Mouse (Mus musculus) retina, postnatal 1 day (tissue): ENCODE results near the gene Unc13d.

Experiments
- DNase-seq: peaks from one replicate; pipeline ENCODE4 v3.0.0-alpha.2; 2012

Gene Unc13d

DNA sequence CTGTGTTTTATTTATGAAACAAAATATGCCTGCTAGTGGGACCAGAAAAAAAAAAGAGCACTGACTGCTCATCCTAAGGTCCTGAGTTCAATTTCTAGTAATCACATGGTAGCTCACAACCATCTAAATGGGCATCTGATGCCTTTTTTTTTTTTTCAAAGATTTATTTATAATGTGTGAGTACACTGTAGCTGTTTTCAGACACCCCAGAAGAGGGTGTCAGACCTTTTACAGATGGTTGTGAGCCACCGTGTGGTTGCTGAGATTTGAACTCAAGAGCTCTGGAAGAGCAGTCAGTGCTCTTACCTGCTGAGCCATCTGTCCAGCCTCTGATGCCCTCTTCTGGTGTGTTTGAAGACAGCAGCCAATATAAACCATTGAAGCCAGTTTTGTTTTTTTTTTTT, 57.2 kb downstream of the Unc13d start:
- DNase-seq: peak; percentile 55

DNA sequence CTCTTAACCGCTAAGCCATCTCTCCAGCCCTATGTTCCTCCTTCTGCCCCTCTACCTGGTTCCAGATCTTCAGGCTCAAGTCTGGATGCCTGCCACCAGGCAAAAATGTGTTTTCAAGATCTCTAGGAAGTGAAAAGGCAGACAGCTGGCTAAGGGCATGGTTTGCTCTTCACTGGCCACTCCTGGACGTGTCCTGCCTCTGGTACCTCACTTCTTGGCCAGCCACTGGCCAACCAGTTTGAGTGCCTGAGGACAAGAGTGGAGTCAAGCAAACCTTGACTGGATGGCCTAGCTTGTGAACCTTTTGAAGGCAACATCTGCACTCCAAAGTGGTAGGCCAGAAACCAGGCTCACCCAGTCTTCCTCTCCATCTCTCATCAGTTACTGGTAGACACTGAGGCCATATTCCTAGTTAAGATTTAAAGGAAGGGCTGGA, 57.8 kb downstream of the Unc13d start:
- peak; percentile 68 for DNase-seq

DNA sequence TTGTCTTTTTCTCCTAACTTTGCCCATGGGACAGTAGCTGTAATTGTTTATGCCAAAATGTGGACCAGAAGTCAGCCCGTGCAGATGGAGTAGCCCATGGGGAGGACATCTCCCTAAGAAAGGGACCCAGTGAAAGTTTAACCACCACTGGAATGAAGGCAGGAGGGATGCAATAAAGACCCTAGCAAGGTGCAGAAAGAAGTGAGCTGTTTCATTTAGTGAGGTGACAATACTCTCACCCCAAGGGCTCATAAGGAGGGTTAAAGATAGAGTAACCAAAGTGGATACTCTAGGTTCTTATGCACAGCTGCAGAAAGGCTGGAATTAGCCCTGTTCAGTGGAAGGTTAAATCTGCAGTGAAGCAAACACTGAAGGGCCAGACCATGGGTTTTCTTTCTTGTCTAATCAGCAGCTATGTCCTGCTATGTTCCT, 58.4 kb downstream of the Unc13d start:
- peak; percentile 42 for DNase-seq

DNA sequence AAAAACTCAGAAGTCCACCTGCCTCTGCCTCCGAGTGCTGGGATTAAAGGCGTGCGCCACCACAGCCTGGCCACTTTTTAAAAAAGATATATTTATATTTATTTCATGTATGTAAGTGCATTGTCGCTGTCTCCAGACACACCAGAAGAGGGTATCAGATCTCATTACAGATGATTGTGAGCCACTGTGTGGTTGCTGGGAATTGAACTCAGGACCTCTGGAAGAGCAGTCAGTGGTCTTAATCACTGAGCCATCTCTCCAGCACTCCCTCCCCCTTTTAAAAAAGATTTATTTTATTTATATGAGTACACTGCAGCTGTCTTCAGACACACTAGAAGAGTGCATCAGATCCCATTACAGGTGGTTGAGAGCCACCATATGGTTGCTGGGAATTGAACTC, 58.9 kb downstream of the Unc13d start:
- DNase-seq: peak; percentile 32

DNA sequence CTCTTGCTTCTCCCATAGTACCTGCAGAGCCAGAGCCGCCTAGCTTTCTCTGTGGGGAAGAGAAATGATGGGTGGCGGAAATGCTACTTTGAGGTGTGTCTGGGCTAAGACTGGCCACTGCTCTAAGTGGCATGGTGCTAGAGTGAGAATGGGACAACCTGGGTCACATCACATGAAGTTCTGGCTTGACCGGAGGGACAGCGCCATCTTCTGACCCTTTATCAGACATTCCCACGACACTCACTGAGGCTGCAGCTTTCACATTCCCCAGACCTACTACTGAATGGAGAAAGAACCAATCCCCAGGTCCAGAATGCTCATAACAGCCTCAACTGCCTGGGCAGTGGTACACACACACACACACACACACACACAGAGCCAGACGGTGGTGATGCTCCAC, 59.7 kb downstream of the Unc13d start:
- peak; percentile 80 for DNase-seq

DNA sequence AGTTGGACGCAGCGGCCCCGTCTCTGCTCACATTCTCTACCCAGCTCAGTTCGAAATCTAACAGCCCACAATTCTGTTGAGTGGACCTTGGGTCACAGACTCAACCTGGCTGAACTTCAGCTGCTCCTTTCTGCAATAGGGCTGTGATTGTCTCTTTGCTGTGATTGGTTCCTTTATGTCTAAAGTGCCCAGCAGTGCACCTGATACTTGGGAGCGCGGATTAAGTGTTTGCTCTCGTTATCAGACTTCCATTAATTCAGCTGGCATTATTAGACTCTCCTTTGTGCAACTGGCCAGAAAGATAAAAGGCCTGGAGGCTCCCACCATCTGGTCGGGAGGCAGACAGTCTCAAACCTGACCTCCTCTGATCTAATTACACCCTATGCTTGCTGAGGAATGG, 62.9 kb downstream of the Unc13d start:
- DNase-seq: peak; percentile 39

DNA sequence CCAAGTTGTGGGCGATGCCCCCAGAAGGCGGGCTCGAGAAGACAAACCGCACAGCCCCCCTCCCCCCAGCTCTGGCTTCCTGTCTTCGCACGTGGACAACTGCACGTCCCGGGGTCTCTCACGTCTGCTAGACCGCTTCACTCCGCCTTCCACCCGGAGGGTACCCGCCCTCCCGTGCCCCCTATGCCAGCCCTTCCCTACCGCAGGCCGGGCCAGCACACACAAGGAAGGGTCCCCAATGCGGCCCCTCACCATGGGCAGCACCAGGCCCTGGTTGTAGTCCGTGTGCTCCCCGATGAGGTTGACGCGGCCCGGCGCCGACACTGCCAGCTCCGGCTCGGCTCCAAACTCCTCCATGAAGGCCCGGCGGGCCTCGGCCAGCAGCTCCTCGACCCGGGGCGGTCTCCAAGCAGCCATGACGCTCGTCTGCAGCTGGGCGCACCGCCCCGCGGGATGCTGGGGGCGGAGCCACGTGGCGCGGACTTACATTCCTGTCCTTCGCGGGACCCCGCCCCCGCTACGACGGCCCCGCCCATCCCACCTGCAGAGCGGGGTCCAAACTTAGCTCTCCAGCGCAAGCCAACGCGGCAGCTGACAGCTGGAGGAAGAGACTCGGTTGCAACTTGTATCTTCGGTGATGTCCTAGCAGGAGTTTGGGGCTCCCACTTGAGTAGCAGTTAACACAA, 65.4 kb downstream of the Unc13d start, which contains the start of gene Galk1:
TSS of gene Galk1 (minus strand) at position 458 of the 686 bp plus-strand sequence.
- DNase-seq: peak; percentile 94
